Mouse (Mus musculus) bone marrow macrophage, adult 2 months (primary cell): ENCODE measurements around the gene Arhgap21.

Experiments used
- CTCF ChIP-seq: IDR thresholded peaks from 2 replicates; pipeline ENCODE4 v1.5.1; 2012; ENCODE audit warnings: low read depth, mild to moderate bottlenecking, low read length, moderate library complexity
- POLR2A ChIP-seq: IDR thresholded peaks from 2 replicates; pipeline ENCODE4 v1.6.1; 2012; ENCODE audit warnings: mild to moderate bottlenecking, low read depth, low read length, borderline replicate concordance

DNA sequence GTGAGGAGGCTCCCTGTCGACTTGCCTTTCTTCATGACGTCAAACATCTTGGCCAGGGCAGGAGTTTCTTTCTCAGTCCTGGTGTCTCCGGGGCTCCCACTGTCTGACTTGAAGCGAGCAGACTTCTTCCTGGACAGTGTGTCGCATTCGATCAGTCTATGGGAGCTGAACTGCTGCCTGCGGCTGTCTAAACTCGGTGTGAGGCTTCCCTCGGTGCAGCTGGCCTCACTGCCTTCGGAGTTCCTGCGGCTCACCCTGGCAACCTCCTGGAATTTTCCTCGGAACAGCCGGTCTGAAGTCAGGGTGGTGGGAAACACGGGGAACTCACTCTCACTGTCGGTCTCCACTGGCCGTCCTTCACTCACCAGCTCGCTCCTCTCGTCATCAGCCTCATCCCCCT, 119.3 kb downstream of the Arhgap21 start:
- TF ChIP-seq CTCF (no peak), POLR2A (no peak)
